Mouse (Mus musculus): ENCODE measurements at regions not wholly inside any gene's neighbourhood (a gene's known extent, or its start where the extent isn't known, plus 50 kb on each side); places are given as distances from the start of the nearest gene placed in this dataset.
A peak's percentile ranks its signal among the peaks of the same experiment; 100 is the strongest.
"Not testable (repeated sequence)": the region's sequence is repeated elsewhere in the genome, so short reads cannot be mapped to it uniquely, and the experiment has no call there.

GRCm38 (mm10) chr5:40177982-40178748 lies 422.9 kb upstream of the Hs3st1 start:
- no peak for ATAC-seq (replicated peaks in 1 of 2; ENCODE audit: insufficient read depth in 1 of 2, low FRiP score in 2 of 2, low TSS enrichment in 1 of 2, low read depth in 1 of 2, poor library complexity in 2 of 2, severe bottlenecking in 2 of 2)

GRCm38 (mm10) chr5:40136740-40137285 lies 381.5 kb upstream of the Hs3st1 start:
- no peak for ATAC-seq (replicated peaks in 1 of 2; ENCODE audit: insufficient read depth in 1 of 2, low FRiP score in 2 of 2, low TSS enrichment in 1 of 2, low read depth in 1 of 2, poor library complexity in 2 of 2, severe bottlenecking in 2 of 2)

GRCm38 (mm10) chr5:40124337-40124736 lies 369.1 kb upstream of the Hs3st1 start:
- ATAC-seq (replicated peaks in 1 of 2; ENCODE audit: insufficient read depth in 1 of 2, low FRiP score in 2 of 2, low TSS enrichment in 1 of 2, low read depth in 1 of 2, poor library complexity in 2 of 2, severe bottlenecking in 2 of 2): no peak

GRCm38 (mm10) chr5:40116849-40117248 lies 361.6 kb upstream of the Hs3st1 start:
- no peak for ATAC-seq (replicated peaks in 1 of 2; ENCODE audit: insufficient read depth in 1 of 2, low FRiP score in 2 of 2, low TSS enrichment in 1 of 2, low read depth in 1 of 2, poor library complexity in 2 of 2, severe bottlenecking in 2 of 2)

GRCm38 (mm10) chr5:40089576-40089975 lies 334.3 kb upstream of the Hs3st1 start:
- not testable (repeated sequence) for ATAC-seq (replicated peaks in 1 of 2; ENCODE audit: insufficient read depth in 1 of 2, low FRiP score in 2 of 2, low TSS enrichment in 1 of 2, low read depth in 1 of 2, poor library complexity in 2 of 2, severe bottlenecking in 2 of 2)

GRCm38 (mm10) chr5:40045288-40045687 lies 290.0 kb upstream of the Hs3st1 start:
- ATAC-seq (replicated peaks in 1 of 2; ENCODE audit: insufficient read depth in 1 of 2, low FRiP score in 2 of 2, low TSS enrichment in 1 of 2, low read depth in 1 of 2, poor library complexity in 2 of 2, severe bottlenecking in 2 of 2): no peak

- ATAC-seq (replicated peaks in 1 of 2; ENCODE audit: insufficient read depth in 1 of 2, low FRiP score in 2 of 2, low TSS enrichment in 1 of 2, low read depth in 1 of 2, poor library complexity in 2 of 2, severe bottlenecking in 2 of 2): no peak
Measured at GRCm38 (mm10) chr5:40034452-40034851, 279.2 kb upstream of the Hs3st1 start.

GRCm38 (mm10) chr5:40033686-40034085 lies 278.4 kb upstream of the Hs3st1 start:
- ATAC-seq (replicated peaks in 1 of 2; ENCODE audit: insufficient read depth in 1 of 2, low FRiP score in 2 of 2, low TSS enrichment in 1 of 2, low read depth in 1 of 2, poor library complexity in 2 of 2, severe bottlenecking in 2 of 2): no peak

GRCm38 (mm10) chr5:40030261-40030660 lies 275.0 kb upstream of the Hs3st1 start:
- no peak for ATAC-seq (replicated peaks in 1 of 2; ENCODE audit: insufficient read depth in 1 of 2, low FRiP score in 2 of 2, low TSS enrichment in 1 of 2, low read depth in 1 of 2, poor library complexity in 2 of 2, severe bottlenecking in 2 of 2)

- no peak for ATAC-seq (replicated peaks in 1 of 2; ENCODE audit: insufficient read depth in 1 of 2, low FRiP score in 2 of 2, low TSS enrichment in 1 of 2, low read depth in 1 of 2, poor library complexity in 2 of 2, severe bottlenecking in 2 of 2)
Measured at GRCm38 (mm10) chr5:40015946-40016345, 260.7 kb upstream of the Hs3st1 start.

GRCm38 (mm10) chr5:39988039-39988438 lies 232.8 kb upstream of the Hs3st1 start:
- no peak for ATAC-seq (replicated peaks in 1 of 2; ENCODE audit: insufficient read depth in 1 of 2, low FRiP score in 2 of 2, low TSS enrichment in 1 of 2, low read depth in 1 of 2, poor library complexity in 2 of 2, severe bottlenecking in 2 of 2)

- ATAC-seq (replicated peaks in 1 of 2; ENCODE audit: insufficient read depth in 1 of 2, low FRiP score in 2 of 2, low TSS enrichment in 1 of 2, low read depth in 1 of 2, poor library complexity in 2 of 2, severe bottlenecking in 2 of 2): no peak
Measured at GRCm38 (mm10) chr5:39964371-39964770, 209.1 kb upstream of the Hs3st1 start.

- peak; percentile 81 to 88 for ATAC-seq (replicated peaks in 1 of 2; ENCODE audit: insufficient read depth in 1 of 2, low FRiP score in 2 of 2, low TSS enrichment in 1 of 2, low read depth in 1 of 2, poor library complexity in 2 of 2, severe bottlenecking in 2 of 2)
Measured at GRCm38 (mm10) chr5:39960981-39961380, 205.7 kb upstream of the Hs3st1 start.

- ATAC-seq (replicated peaks in 1 of 2; ENCODE audit: insufficient read depth in 1 of 2, low FRiP score in 2 of 2, low TSS enrichment in 1 of 2, low read depth in 1 of 2, poor library complexity in 2 of 2, severe bottlenecking in 2 of 2): no peak
Measured at GRCm38 (mm10) chr5:39935564-39935963, 180.3 kb upstream of the Hs3st1 start.

GRCm38 (mm10) chr5:39931890-39932289 lies 176.6 kb upstream of the Hs3st1 start:
- no peak for ATAC-seq (replicated peaks in 1 of 2; ENCODE audit: insufficient read depth in 1 of 2, low FRiP score in 2 of 2, low TSS enrichment in 1 of 2, low read depth in 1 of 2, poor library complexity in 2 of 2, severe bottlenecking in 2 of 2)

GRCm38 (mm10) chr5:39909369-39909768 lies 154.1 kb upstream of the Hs3st1 start:
- ATAC-seq (replicated peaks in 1 of 2; ENCODE audit: insufficient read depth in 1 of 2, low FRiP score in 2 of 2, low TSS enrichment in 1 of 2, low read depth in 1 of 2, poor library complexity in 2 of 2, severe bottlenecking in 2 of 2): no peak

GRCm38 (mm10) chr5:39871723-39872085 lies 116.4 kb upstream of the Hs3st1 start:
- ATAC-seq (replicated peaks in 1 of 2; ENCODE audit: insufficient read depth in 1 of 2, low FRiP score in 2 of 2, low TSS enrichment in 1 of 2, low read depth in 1 of 2, poor library complexity in 2 of 2, severe bottlenecking in 2 of 2): no peak

- ATAC-seq (replicated peaks in 1 of 2; ENCODE audit: insufficient read depth in 1 of 2, low FRiP score in 2 of 2, low TSS enrichment in 1 of 2, low read depth in 1 of 2, poor library complexity in 2 of 2, severe bottlenecking in 2 of 2): no peak
Measured at GRCm38 (mm10) chr5:39870835-39871722, 115.8 kb upstream of the Hs3st1 start.
